Mouse (Mus musculus): ENCODE data around the gene Nudt22. TPM values are rescaled to one million over a fixed set of nuclear protein-coding genes. Genes with fewer than 3 reads are reported as not detected.
"Not testable (repeated sequence)": the region's sequence is repeated elsewhere in the genome, so short reads cannot be mapped to it uniquely, and the experiment has no call there.

The Nudt22 gene
- polyA plus RNA-seq, 1 experiment, result 68.1 TPM

- DNase-seq (ENCODE audit: low read depth, low spot score), result no peak
Measured at GRCm38 (mm10) chr19:6997721-6998290, 1.9 kb upstream of the Nudt22 start.

DNA sequence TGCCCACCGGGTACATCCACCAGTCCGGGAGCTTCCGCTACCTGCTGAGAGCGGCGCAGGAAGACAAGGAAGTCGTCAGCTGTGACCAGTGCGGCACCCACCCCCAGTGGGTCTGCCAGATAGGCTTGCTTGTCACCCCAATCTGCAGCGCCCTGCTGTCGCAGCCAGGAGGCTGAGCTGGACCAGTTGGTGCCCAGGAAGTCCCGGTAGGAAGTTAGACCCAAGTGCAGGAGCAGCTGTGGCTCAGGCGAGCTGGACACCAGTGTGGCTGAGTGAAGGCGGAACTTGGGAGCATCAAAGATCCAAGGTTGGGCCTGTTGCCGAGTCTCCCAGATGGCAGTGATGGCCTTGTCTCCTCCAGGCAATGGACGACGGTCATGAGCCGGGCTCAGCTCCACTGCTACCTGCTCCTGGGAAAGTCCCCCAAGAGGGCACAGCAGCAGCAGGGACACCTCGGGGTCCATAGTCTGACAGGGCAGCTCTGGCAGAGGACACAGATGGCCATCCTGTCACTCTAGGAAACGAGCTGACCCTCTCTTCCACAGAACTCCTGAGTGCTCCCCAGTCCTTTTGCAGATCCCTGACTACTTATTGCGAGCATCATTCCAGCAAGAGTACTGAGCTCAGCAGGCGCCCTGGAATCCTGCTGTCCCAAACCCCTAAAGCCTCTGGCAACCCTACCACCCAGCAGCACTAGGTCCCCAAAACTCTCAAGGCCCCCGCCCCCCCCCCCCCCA is 494 bp downstream of the Nudt22 start:
- WGBS, result 26% methylated on average over 21 of the region's 21 CpGs
- no peak for DNase-seq (ENCODE audit: low read depth, low spot score)

More at GRCm38 (mm10) chr19:6997721-6998290, 1.9 kb upstream of the Nudt22 start:
- 74% methylated on average over 9 of the region's 9 CpGs for WGBS

GRCm38 (mm10) chr19:6994489-6994888 is 1.4 kb downstream of the Nudt22 start:
- no peak for DNase-seq (ENCODE audit: low read depth, low spot score)
- WGBS, result 83% methylated on average over 8 of the region's 8 CpGs

GRCm38 (mm10) chr19:6994002-6994401 is 1.9 kb downstream of the Nudt22 start:
- WGBS, result 87% methylated on average over 8 of the region's 8 CpGs
- no peak for DNase-seq (ENCODE audit: low read depth, low spot score)

GRCm38 (mm10) chr19:6993011-6993770 is 2.7 kb downstream of the Nudt22 start:
- 60% methylated on average over 14 of the region's 14 CpGs for WGBS
- DNase-seq (ENCODE audit: low read depth, low spot score), result no peak

GRCm38 (mm10) chr19:6992011-6992858 is 3.7 kb downstream of the Nudt22 start, which contains the start of gene Dnajc4:
Gene Dnajc4, minus strand, starts transcription at chr19:6992572.
- under 1% methylated on average over 37 of the region's 37 CpGs for WGBS
- DNase-seq (ENCODE audit: low read depth, low spot score), result peak; percentile 96

DNA sequence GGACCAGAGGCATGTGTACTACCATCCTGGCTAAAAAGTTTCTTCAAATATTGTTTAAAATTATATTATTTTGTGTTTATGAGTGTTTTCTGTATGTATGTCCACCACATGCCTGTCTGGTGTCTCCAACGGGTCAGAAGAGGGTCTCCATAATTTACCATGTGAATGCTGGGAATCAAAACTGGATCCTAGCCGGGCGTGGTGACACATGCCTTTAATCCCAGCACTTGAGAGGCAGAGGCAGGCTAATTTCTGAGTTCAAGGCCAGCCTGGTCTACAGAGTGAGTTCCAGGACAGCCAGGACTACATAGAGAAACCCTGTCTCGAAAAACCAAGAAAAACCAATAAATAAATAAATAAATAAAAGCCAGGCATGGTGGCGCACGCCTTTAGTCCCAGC is 4.8 kb downstream of the Nudt22 start:
- not testable (repeated sequence) for DNase-seq (ENCODE audit: low read depth, low spot score)
- WGBS, result 91% methylated on average over 6 of the region's 6 CpGs

GRCm38 (mm10) chr19:6990712-6991111 is 5.2 kb downstream of the Nudt22 start:
- 74% methylated on average over 6 of the region's 6 CpGs for WGBS
- no peak for DNase-seq (ENCODE audit: low read depth, low spot score)

DNA sequence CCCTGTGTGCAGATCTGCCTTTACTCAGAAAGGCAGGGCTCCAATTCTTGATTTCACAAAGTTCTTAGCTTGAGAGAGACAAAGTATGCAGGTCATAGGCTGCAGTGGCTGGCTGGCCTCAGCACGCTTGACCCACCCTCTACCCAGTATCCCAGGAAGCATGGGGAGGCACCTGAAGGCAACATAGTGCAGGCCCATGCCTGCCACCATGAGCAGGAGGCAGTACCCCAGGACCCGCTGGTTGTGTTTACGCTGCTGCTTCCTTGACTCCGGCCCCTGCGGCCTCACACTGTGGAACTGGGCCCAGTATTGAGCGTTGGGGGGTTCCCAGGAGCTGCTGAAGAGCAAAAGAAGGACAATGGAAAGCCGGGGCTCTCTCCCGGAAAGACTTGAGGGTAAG is 6.7 kb downstream of the Nudt22 start:
- WGBS, result 92% methylated on average over 8 of the region's 8 CpGs
- DNase-seq (ENCODE audit: low read depth, low spot score), result no peak

DNA sequence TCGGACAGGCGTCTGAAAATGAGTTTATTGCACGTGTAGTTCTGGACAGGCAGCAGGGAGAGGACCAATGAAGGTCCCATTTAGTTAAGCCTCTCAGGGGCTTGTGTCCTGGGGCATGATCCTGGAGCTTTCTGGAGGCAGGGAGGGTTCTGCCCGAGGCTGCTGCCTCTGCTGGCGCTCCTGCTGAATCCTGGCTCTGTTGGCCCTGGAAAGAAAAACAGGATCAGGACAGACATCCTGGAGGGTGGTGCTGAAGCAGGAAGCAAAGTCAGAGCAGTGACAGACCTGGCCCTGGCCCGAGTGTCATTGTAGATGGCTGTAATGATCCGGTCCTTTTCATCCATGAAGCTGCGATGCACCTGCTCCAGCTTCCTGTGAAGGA is 8.0 kb downstream of the Nudt22 start:
- DNase-seq (ENCODE audit: low read depth, low spot score), result no peak
- 2% methylated on average over 8 of the region's 8 CpGs for WGBS

- no peak for DNase-seq (ENCODE audit: low read depth, low spot score)
- 2% methylated on average over 82 of the region's 85 CpGs for WGBS
Measured at GRCm38 (mm10) chr19:6987061-6987903, 8.6 kb downstream of the Nudt22 start, which contains the start of gene Vegfb. Gene Vegfb, minus strand, starts transcription at chr19:6987651.

DNA sequence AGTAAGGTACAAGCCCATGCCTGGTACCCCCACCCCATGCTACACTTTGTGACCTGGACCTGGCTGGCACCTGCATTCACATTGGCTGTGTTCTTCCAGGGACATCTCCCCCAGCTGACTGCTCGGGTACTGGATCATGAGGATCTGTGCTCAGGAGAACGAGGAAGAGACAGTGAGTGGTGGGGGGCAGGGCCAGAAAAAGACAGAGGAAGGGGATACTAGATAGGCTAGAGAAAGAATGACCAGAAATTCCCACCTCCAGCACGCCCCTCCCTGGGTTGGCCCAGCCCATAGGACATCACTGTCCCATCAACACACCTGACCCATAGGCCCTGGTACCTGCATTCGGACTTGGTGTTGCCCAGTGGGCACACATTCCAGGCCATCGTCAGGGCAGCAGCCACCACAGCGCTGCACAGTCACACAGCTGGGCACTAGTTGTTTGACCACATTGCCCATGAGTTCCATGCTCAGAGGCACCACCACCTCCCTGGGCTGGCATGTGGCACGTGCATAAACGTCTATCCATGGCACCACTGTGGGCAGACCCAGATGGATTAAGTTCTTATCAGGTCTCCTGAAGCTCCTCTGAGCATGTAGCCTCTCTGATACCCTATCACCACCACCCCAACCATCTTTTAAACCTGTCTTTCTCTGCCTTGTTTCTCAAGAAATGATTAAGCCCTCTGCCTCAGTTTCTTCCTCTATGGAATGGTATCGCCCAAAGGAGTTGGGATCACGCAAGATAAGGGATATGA is 9.8 kb downstream of the Nudt22 start:
- no peak for DNase-seq (ENCODE audit: low read depth, low spot score)
- WGBS, result 75% methylated on average over 10 of the region's 10 CpGs

DNA sequence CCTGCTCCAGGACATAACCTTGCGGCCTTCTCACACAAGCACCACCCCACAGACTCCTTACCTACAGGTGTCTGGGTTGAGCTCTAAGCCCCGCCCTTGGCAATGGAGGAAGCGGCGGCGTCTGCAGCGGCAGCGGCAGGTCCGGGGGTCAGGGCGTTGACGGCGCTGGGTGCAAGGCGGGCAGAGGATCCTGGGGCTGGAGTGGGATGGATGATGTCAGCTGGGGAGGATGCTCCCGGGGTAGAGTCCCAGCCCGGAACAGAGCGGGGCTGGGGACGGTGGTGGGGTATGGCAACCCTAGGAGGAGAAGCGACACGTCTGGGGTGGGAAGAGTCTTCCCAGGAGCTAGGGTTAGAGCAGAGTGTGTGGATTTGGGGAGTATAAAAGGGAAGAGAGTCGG is 10.6 kb downstream of the Nudt22 start:
- no peak for DNase-seq (ENCODE audit: low read depth, low spot score)
- 63% methylated on average over 19 of the region's 19 CpGs for WGBS

GRCm38 (mm10) chr19:6983621-6984020 is 12.3 kb downstream of the Nudt22 start:
- 99% methylated on average over 5 of the region's 5 CpGs for WGBS
- no peak for DNase-seq (ENCODE audit: low read depth, low spot score)

DNA sequence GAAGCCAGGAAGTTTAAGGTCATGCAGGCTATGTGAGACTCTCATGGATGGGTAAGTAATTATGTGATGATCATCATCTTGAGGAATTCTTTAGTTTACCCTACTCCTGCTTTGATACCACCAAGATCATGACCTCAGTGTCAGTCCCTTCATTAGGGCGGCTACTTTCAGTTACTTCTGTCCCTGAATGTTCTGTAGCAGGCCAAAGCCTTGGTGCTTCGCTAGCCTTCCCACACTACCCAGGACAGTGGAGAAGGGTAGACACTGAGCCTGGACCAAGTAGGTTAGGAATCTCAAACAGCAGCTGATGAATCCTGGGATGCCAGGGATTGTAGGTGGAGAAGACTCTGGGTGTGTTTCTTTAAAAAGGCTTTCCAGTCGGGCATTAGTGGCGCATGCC is 14.5 kb downstream of the Nudt22 start:
- 79% methylated on average over 4 of the region's 4 CpGs for WGBS
- DNase-seq (ENCODE audit: low read depth, low spot score), result no peak

DNA sequence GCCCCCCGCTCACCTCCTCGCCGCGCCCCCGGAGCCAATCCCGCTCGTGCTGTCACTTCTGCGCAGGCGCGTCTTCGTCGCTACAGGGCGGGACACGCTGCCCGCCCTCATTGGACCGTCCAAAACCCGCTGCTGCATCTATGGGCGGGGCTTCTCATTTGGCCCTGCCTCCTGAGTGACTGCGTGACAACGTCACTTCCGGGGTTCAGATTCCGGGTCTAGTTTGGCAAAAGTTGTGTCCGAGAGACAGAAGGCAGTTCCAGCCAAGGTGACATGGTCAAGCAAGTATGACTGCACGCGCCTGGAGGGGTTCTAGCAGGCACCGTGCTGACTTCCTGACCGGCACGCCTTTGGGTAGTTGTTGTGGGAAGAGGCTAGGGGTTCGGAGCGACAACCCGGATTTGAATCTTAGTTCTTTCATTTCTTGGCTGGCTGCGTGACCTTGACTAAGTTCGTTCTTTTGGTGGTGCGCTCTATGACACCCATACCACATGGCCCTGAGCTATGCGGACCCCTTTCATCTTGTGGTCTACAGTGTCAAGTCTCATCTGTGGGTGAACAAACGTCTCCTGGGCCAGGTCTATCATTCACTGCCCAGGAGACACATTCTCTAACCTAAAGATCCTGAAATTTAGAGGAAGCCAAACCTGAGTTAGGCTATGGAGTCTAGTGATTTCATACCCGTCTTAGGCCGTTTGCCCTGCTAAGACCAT is 15.4 kb downstream of the Nudt22 start, which contains the start of gene Fkbp2:
TSS of gene Fkbp2 (minus strand) at position 121 of the 713 bp plus-strand sequence.
- WGBS, result 1% methylated on average over 38 of the region's 38 CpGs
- DNase-seq (ENCODE audit: low read depth, low spot score), result peak; percentile 98
